Mouse (Mus musculus): ENCODE data around the gene Slc35d3.

GRCm38 (mm10) chr10:19849771-19850365, 1.4 kb downstream of the Slc35d3 start:
- no peak for TF ChIP-seq POLR2A (IDR thresholded peaks at IDR 0.05; ENCODE audit: low read depth, low read length)
- TF ChIP-seq CTCF (IDR thresholded peaks at IDR 0.05; ENCODE audit: borderline replicate concordance, insufficient read depth, low read length), result no peak

Data from embryonic fibroblast, embryonic 13.5 days (primary cell).